Mouse (Mus musculus): ENCODE data around the gene Gpa33. TPM values are rescaled to one million over a fixed set of nuclear protein-coding genes. Genes with fewer than 3 reads are reported as not detected.

The Gpa33 gene
- polyA plus RNA-seq, 1 experiment from 2014 or later = 0.25 TPM

GRCm38 (mm10) chr1:166189821-166190220, 59.8 kb downstream of the Gpa33 start:
- H3K27ac ChIP-seq (ENCODE audit: low read length) = no peak overlapping the region
- 76% methylated on average over 4 of the region's 4 CpGs for WGBS
- H3K9me3 ChIP-seq (ENCODE audit: control insufficient read depth, low read length) = no peaks in the 10 kb centered on the region
- no peak overlapping the region for H3K4me2 ChIP-seq (ENCODE audit: low read depth, low read length)
- H3K36me3 ChIP-seq (ENCODE audit: control insufficient read depth, insufficient read depth, low read length) = no peaks in the 10 kb centered on the region
- H3K4me3 ChIP-seq (ENCODE audit: low read length) = no peak overlapping the region
- H3K4me1 ChIP-seq (replicated peaks; ENCODE audit: control insufficient read depth, insufficient read depth, low read length) = peaks cover 2% of the 10 kb centered on the region
- no peaks in the 10 kb centered on the region for H3K27me3 ChIP-seq (ENCODE audit: control insufficient read depth, insufficient read depth, low read depth, low read length)
- H3K9ac ChIP-seq (ENCODE audit: low read length) = no peak overlapping the region
- ATAC-seq (ENCODE audit: low read depth) = no peak

- no peak overlapping the region for H3K27ac ChIP-seq (ENCODE audit: low read length)
- no peaks in the 10 kb centered on the region for H3K27me3 ChIP-seq (ENCODE audit: control insufficient read depth, insufficient read depth, low read depth, low read length)
- H3K4me3 ChIP-seq (ENCODE audit: low read length) = no peak overlapping the region
- H3K4me2 ChIP-seq (ENCODE audit: low read depth, low read length) = no peak overlapping the region
- no peaks in the 10 kb centered on the region for H3K36me3 ChIP-seq (ENCODE audit: control insufficient read depth, insufficient read depth, low read length)
- ATAC-seq (ENCODE audit: low read depth) = no peak
- WGBS = 50% methylated on average over 5 of the region's 5 CpGs
- H3K9ac ChIP-seq (ENCODE audit: low read length) = no peak overlapping the region
- no peaks in the 10 kb centered on the region for H3K9me3 ChIP-seq (ENCODE audit: control insufficient read depth, low read length)
- H3K4me1 ChIP-seq (replicated peaks; ENCODE audit: control insufficient read depth, insufficient read depth, low read length) = no peaks in the 10 kb centered on the region
Measured at GRCm38 (mm10) chr1:166204171-166204570, 74.1 kb downstream of the Gpa33 start.

- H3K4me1 ChIP-seq (replicated peaks; ENCODE audit: control insufficient read depth, insufficient read depth, low read length) = no peaks in the 10 kb centered on the region
- 51% methylated on average over 3 of the region's 3 CpGs for WGBS
- no peak for ATAC-seq (ENCODE audit: low read depth)
Measured at GRCm38 (mm10) chr1:166205159-166205558, 75.1 kb downstream of the Gpa33 start.

GRCm38 (mm10) chr1:166209371-166209770, 79.3 kb downstream of the Gpa33 start:
- Histone ChIP-seq H3K36me3 (ENCODE audit: control insufficient read depth, insufficient read depth, low read length) (no peaks in the 10 kb centered on the region), H3K27me3 (ENCODE audit: control insufficient read depth, insufficient read depth, low read depth, low read length) (no peaks in the 10 kb centered on the region), H3K4me1 (replicated peaks; ENCODE audit: control insufficient read depth, insufficient read depth, low read length) (no peaks in the 10 kb centered on the region), H3K4me3 (ENCODE audit: low read length) (no peak overlapping the region), H3K27ac (ENCODE audit: low read length) (no peak overlapping the region), H3K9ac (ENCODE audit: low read length) (no peak overlapping the region), H3K9me3 (ENCODE audit: control insufficient read depth, low read length) (no peaks in the 10 kb centered on the region), H3K4me2 (ENCODE audit: low read depth, low read length) (no peak overlapping the region)
- ATAC-seq (ENCODE audit: low read depth) = no peak
- 70% methylated on average over 6 of the region's 6 CpGs for WGBS

More at GRCm38 (mm10) chr1:166205159-166205558, 75.1 kb downstream of the Gpa33 start:
- no peak overlapping the region for H3K9ac ChIP-seq (ENCODE audit: low read length)
- H3K27me3 ChIP-seq (ENCODE audit: control insufficient read depth, insufficient read depth, low read depth, low read length) = no peaks in the 10 kb centered on the region
- H3K4me3 ChIP-seq (ENCODE audit: low read length) = no peak overlapping the region
- no peak overlapping the region for H3K27ac ChIP-seq (ENCODE audit: low read length)
- H3K9me3 ChIP-seq (ENCODE audit: control insufficient read depth, low read length) = no peaks in the 10 kb centered on the region
- no peak overlapping the region for H3K4me2 ChIP-seq (ENCODE audit: low read depth, low read length)
- H3K36me3 ChIP-seq (ENCODE audit: control insufficient read depth, insufficient read depth, low read length) = no peaks in the 10 kb centered on the region

- Histone ChIP-seq H3K4me1 (replicated peaks; ENCODE audit: control insufficient read depth, insufficient read depth, low read length) (no peaks in the 10 kb centered on the region), H3K4me2 (ENCODE audit: low read depth, low read length) (no peak overlapping the region), H3K27me3 (ENCODE audit: control insufficient read depth, insufficient read depth, low read depth, low read length) (no peaks in the 10 kb centered on the region), H3K9ac (ENCODE audit: low read length) (no peak overlapping the region), H3K36me3 (ENCODE audit: control insufficient read depth, insufficient read depth, low read length) (no peaks in the 10 kb centered on the region), H3K4me3 (ENCODE audit: low read length) (no peak overlapping the region), H3K27ac (ENCODE audit: low read length) (no peak overlapping the region), H3K9me3 (ENCODE audit: control insufficient read depth, low read length) (no peaks in the 10 kb centered on the region)
- no peak for ATAC-seq (ENCODE audit: low read depth)
- WGBS = 75% methylated on average over 4 of the region's 4 CpGs
Measured at GRCm38 (mm10) chr1:166214181-166214580, 84.1 kb downstream of the Gpa33 start.

Other genes with a start within 250 kb of the Gpa33 start
- gene Pou2f1, start 127.6 kb upstream of the Gpa33 start, polyA plus RNA-seq (2015; fragmentation: Nextera tagmentation; extraction: Ambion mirVana) = 12.6 and 16.3 TPM in 2 replicates
- gene Dusp27, start 2.3 kb upstream of the Gpa33 start, polyA plus RNA-seq (2015; fragmentation: Nextera tagmentation; extraction: Ambion mirVana) = 3.3 and 3.7 TPM in 2 replicates
- gene Mael, start 108.5 kb downstream of the Gpa33 start, polyA plus RNA-seq (2015; fragmentation: Nextera tagmentation; extraction: Ambion mirVana) = not detected in 2 replicates
- 0.98 and 1.1 TPM in 2 replicates for gene Ildr2, start 123.9 kb downstream of the Gpa33 start, polyA plus RNA-seq (2015; fragmentation: Nextera tagmentation; extraction: Ambion mirVana)
- 57.1 and 61.4 TPM in 2 replicates for gene Tada1, start 248.9 kb downstream of the Gpa33 start, polyA plus RNA-seq (2015; fragmentation: Nextera tagmentation; extraction: Ambion mirVana)